Mouse (Mus musculus) intestine, embryonic 14.5 days (tissue): ENCODE data around the gene Olfr222. TPM values are rescaled to one million over a fixed set of nuclear protein-coding genes. Genes with fewer than 3 reads are reported as not detected.

Experiments
- polyA plus RNA-seq: library from polyadenylated mRNA; unstranded; fragments of >200 nt; fragmentation: Nextera tagmentation; extraction: Ambion mirVana; gene quantifications from 2 replicates; pipeline ENCODE4 v1.2.1, GENCODE M21; 2014

Olfr222 gene
- polyA plus RNA-seq, 1 experiment from 2014 or later: not detected

Other genes with a start within 250 kb of the Olfr222 start
- gene Prss38, start 200.6 kb downstream of the Olfr222 start, polyA plus RNA-seq: not detected in 2 replicates
- 11.1 and 12.4 TPM in 2 replicates for gene Jmjd4, start 126.2 kb downstream of the Olfr222 start, polyA plus RNA-seq
- 96.7 and 100 TPM in 2 replicates for gene Snap47, start 125.0 kb downstream of the Olfr222 start, polyA plus RNA-seq
- 7.4 and 7.6 TPM in 2 replicates for gene Zfp867, start 103.8 kb downstream of the Olfr222 start, polyA plus RNA-seq
- gene Zkscan17, start 49.5 kb downstream of the Olfr222 start, polyA plus RNA-seq: 21.0 and 21.9 TPM in 2 replicates
- gene Nlrp3, start 34.7 kb downstream of the Olfr222 start, polyA plus RNA-seq: 0.12 and 0.32 TPM in 2 replicates
- gene Olfr223, start 17.1 kb upstream of the Olfr222 start, polyA plus RNA-seq: not detected in 2 replicates
- 56.2 and 57.2 TPM in 2 replicates for gene Mprip, start 85.1 kb upstream of the Olfr222 start, polyA plus RNA-seq
- 1.5 and 1.7 TPM in 2 replicates for gene Pld6, start 211.4 kb upstream of the Olfr222 start, polyA plus RNA-seq
- 30.1 and 31.4 TPM in 2 replicates for gene Flcn, start 233.8 kb upstream of the Olfr222 start, polyA plus RNA-seq